Mouse (Mus musculus): ENCODE measurements around the gene Ampd1. TPM values are rescaled to one million over a fixed set of nuclear protein-coding genes. Genes with fewer than 3 reads are reported as not detected.

Ampd1 gene
- polyA plus RNA-seq, 1 experiment from 2014 or later = 0.35 TPM

GRCm38 (mm10) chr3:103148941-103149340 is 75.1 kb downstream of the Ampd1 start:
- no peak overlapping the region for H3K27ac ChIP-seq
- WGBS = 85% methylated on average over 10 of the region's 10 CpGs
- no peaks in the 10 kb centered on the region for H3K27me3 ChIP-seq
- H3K36me3 ChIP-seq = peaks cover 21% of the 10 kb centered on the region
- no peaks in the 10 kb centered on the region for H3K9me3 ChIP-seq
- no peak overlapping the region for H3K4me2 ChIP-seq
- H3K4me1 ChIP-seq (replicated peaks) = no peaks in the 10 kb centered on the region
- no peak overlapping the region for H3K4me3 ChIP-seq (replicated peaks)
- no peak overlapping the region for H3K9ac ChIP-seq (replicated peaks)
- ATAC-seq (ENCODE audit: insufficient number of reproducible peaks, insufficient read depth, low FRiP score, low TSS enrichment, low read depth) = no peak

Other genes starting within 250 kb of the Ampd1 start
- gene Sycp1, start 137.9 kb upstream of the Ampd1 start, polyA plus RNA-seq (2016; fragmentation: Nextera tagmentation; extraction: Ambion mirVana) = not detected in 2 replicates
- 0.06 and 0.10 TPM in 2 replicates for gene Nr1h5, start 109.9 kb upstream of the Ampd1 start, polyA plus RNA-seq (2016; fragmentation: Nextera tagmentation; extraction: Ambion mirVana)
- gene Sike1, start 78.3 kb upstream of the Ampd1 start, polyA plus RNA-seq (2016; fragmentation: Nextera tagmentation; extraction: Ambion mirVana) = 48.2 and 50.0 TPM in 2 replicates
- 456 and 468 TPM in 2 replicates for gene Csde1, start 53.6 kb upstream of the Ampd1 start, polyA plus RNA-seq (2016; fragmentation: Nextera tagmentation; extraction: Ambion mirVana)
- gene Nras, start 15.7 kb upstream of the Ampd1 start, polyA plus RNA-seq (2016; fragmentation: Nextera tagmentation; extraction: Ambion mirVana) = 82.9 and 85.5 TPM in 2 replicates
- 7.2 and 7.8 TPM in 2 replicates for gene Dennd2c, start 28.6 kb downstream of the Ampd1 start, polyA plus RNA-seq (2016; fragmentation: Nextera tagmentation; extraction: Ambion mirVana)
- gene Bcas2, start 97.6 kb downstream of the Ampd1 start, polyA plus RNA-seq (2016; fragmentation: Nextera tagmentation; extraction: Ambion mirVana) = 249 and 261 TPM in 2 replicates
- 43.7 and 44.0 TPM in 2 replicates for gene Trim33, start 205.3 kb downstream of the Ampd1 start, polyA plus RNA-seq (2016; fragmentation: Nextera tagmentation; extraction: Ambion mirVana)

Data from limb, embryonic 12.5 days (tissue).